Mouse (Mus musculus): ENCODE results near the gene Ndufb11. TPM values are rescaled to one million over a fixed set of nuclear protein-coding genes. Genes with fewer than 3 reads are reported as not detected.
A peak's percentile ranks its signal among the peaks of the same experiment; 100 is the strongest.

Gene Ndufb11
- total and polyA plus RNA-seq, 2 experiments from 2014 or later: 104 to 263 TPM

GRCm38 (mm10) chrX:20573927-20574326, 43.5 kb downstream of the Ndufb11 start:
- no peak for ATAC-seq
- H3K9ac ChIP-seq: no peak overlapping the region
- H3K9me3 ChIP-seq (ENCODE audit: low read length): no peaks in the 10 kb centered on the region
- TF ChIP-seq CTCF (IDR thresholded peaks at IDR 0.05; ENCODE audit: low read depth): no peak
- H3K4me3 ChIP-seq (ENCODE audit: low read depth, low read length): no peak overlapping the region
- H3K27ac ChIP-seq (ENCODE audit: low read depth, low read length): no peak overlapping the region
- H3K4me1 ChIP-seq (ENCODE audit: insufficient read depth): no peaks in the 10 kb centered on the region
- WGBS: 86% methylated on average over 4 of the region's 4 CpGs
- H3K4me2 ChIP-seq (ENCODE audit: low read depth): no peak overlapping the region
- no peaks in the 10 kb centered on the region for H3K36me3 ChIP-seq (ENCODE audit: insufficient read depth)
- H3K27me3 ChIP-seq (ENCODE audit: insufficient read depth, low read length): no peaks in the 10 kb centered on the region
- DNase-seq: no peak

GRCm38 (mm10) chrX:20572683-20573082, 44.7 kb downstream of the Ndufb11 start:
- Histone ChIP-seq H3K9ac (no peak overlapping the region), H3K4me1 (ENCODE audit: insufficient read depth) (no peaks in the 10 kb centered on the region), H3K4me2 (ENCODE audit: low read depth) (no peak overlapping the region), H3K27me3 (ENCODE audit: insufficient read depth, low read length) (no peaks in the 10 kb centered on the region), H3K4me3 (ENCODE audit: low read depth, low read length) (no peak overlapping the region), H3K36me3 (ENCODE audit: insufficient read depth) (no peaks in the 10 kb centered on the region), H3K27ac (ENCODE audit: low read depth, low read length) (no peak overlapping the region), H3K9me3 (ENCODE audit: low read length) (no peaks in the 10 kb centered on the region)
- DNase-seq: peak; percentile 6
- ATAC-seq: no peak
- TF ChIP-seq CTCF (IDR thresholded peaks at IDR 0.05; ENCODE audit: low read depth): no peak
- 77% methylated on average over 9 of the region's 9 CpGs for WGBS

GRCm38 (mm10) chrX:20571024-20571423, 46.4 kb downstream of the Ndufb11 start:
- DNase-seq (no peak), ATAC-seq (no peak)
- Histone ChIP-seq H3K4me1 (ENCODE audit: insufficient read depth) (no peaks in the 10 kb centered on the region), H3K9me3 (ENCODE audit: low read length) (no peaks in the 10 kb centered on the region), H3K9ac (no peak overlapping the region), H3K4me2 (ENCODE audit: low read depth) (no peak overlapping the region), H3K27me3 (ENCODE audit: insufficient read depth, low read length) (no peaks in the 10 kb centered on the region), H3K27ac (ENCODE audit: low read depth, low read length) (no peak overlapping the region), H3K4me3 (ENCODE audit: low read depth, low read length) (no peak overlapping the region), H3K36me3 (ENCODE audit: insufficient read depth) (no peaks in the 10 kb centered on the region)
- TF ChIP-seq CTCF (IDR thresholded peaks at IDR 0.05; ENCODE audit: low read depth): no peak
- WGBS: 58% methylated on average over 2 of the region's 2 CpGs

Other genes starting within 250 kb of the Ndufb11 start
- gene Jade3, start 191.9 kb downstream of the Ndufb11 start, total RNA-seq (2014; rRNA removed): 14.2 and 16.2 TPM in 2 replicates
- gene Jade3, start 191.9 kb downstream of the Ndufb11 start, polyA plus RNA-seq (2015; fragmentation: Nextera tagmentation; extraction: Ambion mirVana): 2.5 and 3.2 TPM in 2 replicates
- gene Rgn, start 67.8 kb downstream of the Ndufb11 start, total RNA-seq (2014; rRNA removed): 0.10 and 0.69 TPM in 2 replicates
- 0.68 and 0.74 TPM in 2 replicates for gene Rgn, start 67.8 kb downstream of the Ndufb11 start, polyA plus RNA-seq (2015; fragmentation: Nextera tagmentation; extraction: Ambion mirVana)
- 48.9 and 53.9 TPM in 2 replicates for gene Rbm10, start 116 bp downstream of the Ndufb11 start, total RNA-seq (2014; rRNA removed)
- 30.6 and 32.3 TPM in 2 replicates for gene Rbm10, start 116 bp downstream of the Ndufb11 start, polyA plus RNA-seq (2015; fragmentation: Nextera tagmentation; extraction: Ambion mirVana)
- 489 and 559 TPM in 2 replicates for gene Uba1, start 40.7 kb upstream of the Ndufb11 start, total RNA-seq (2014; rRNA removed)
- gene Uba1, start 40.7 kb upstream of the Ndufb11 start, polyA plus RNA-seq (2015; fragmentation: Nextera tagmentation; extraction: Ambion mirVana): 278 and 300 TPM in 2 replicates
- gene Cdk16, start 70.3 kb upstream of the Ndufb11 start, total RNA-seq (2014; rRNA removed): 160 and 194 TPM in 2 replicates
- gene Cdk16, start 70.3 kb upstream of the Ndufb11 start, polyA plus RNA-seq (2015; fragmentation: Nextera tagmentation; extraction: Ambion mirVana): 149 and 160 TPM in 2 replicates
- 73.7 and 101 TPM in 2 replicates for gene Usp11, start 86.3 kb upstream of the Ndufb11 start, total RNA-seq (2014; rRNA removed)
- gene Usp11, start 86.3 kb upstream of the Ndufb11 start, polyA plus RNA-seq (2015; fragmentation: Nextera tagmentation; extraction: Ambion mirVana): 47.6 and 63.8 TPM in 2 replicates
- gene Araf, start 180.2 kb upstream of the Ndufb11 start, total RNA-seq (2014; rRNA removed): 243 and 245 TPM in 2 replicates
- gene Araf, start 180.2 kb upstream of the Ndufb11 start, polyA plus RNA-seq (2015; fragmentation: Nextera tagmentation; extraction: Ambion mirVana): 264 and 307 TPM in 2 replicates

All from forebrain, postnatal 0 days (tissue).